Mouse (Mus musculus) G1E (cell line): ENCODE measurements around the gene Gm20873.
"Not testable (repeated sequence)": the region's sequence is repeated elsewhere in the genome, so short reads cannot be mapped to it uniquely, and the experiment has no call there.

ENCODE experiments used
- CTCF ChIP-seq: IDR thresholded peaks from 2 replicates; pipeline ENCODE4 v1.5.1; 2012; ENCODE audit warnings: low read depth, low read length, inconsistent platforms, mixed read lengths
- GATA1 ChIP-seq: IDR thresholded peaks from 2 replicates; pipeline ENCODE4 v1.6.1; 2012; ENCODE audit warnings: borderline replicate concordance, low read length, inconsistent platforms, mixed read lengths
- POLR2AphosphoS5 ChIP-seq: IDR thresholded peaks from 2 replicates; pipeline ENCODE4 v1.6.1; 2012; ENCODE audit warnings: low read depth, low read length, inconsistent platforms; ENCODE audit not compliant: insufficient replicate concordance

GRCm38 (mm10) chrY:6237895-6238294, 29.0 kb upstream of the Gm20873 start, which contains the start of gene Gm21746:
- TF ChIP-seq CTCF, GATA1, POLR2AphosphoS5: not testable (repeated sequence)
